Mouse (Mus musculus): ENCODE results near the gene Ccnj.

Ccnj gene

GRCm38 (mm10) chr19:40849391-40849790 lies 18.3 kb downstream of the Ccnj start:
- no peak for DNase-seq

DNA sequence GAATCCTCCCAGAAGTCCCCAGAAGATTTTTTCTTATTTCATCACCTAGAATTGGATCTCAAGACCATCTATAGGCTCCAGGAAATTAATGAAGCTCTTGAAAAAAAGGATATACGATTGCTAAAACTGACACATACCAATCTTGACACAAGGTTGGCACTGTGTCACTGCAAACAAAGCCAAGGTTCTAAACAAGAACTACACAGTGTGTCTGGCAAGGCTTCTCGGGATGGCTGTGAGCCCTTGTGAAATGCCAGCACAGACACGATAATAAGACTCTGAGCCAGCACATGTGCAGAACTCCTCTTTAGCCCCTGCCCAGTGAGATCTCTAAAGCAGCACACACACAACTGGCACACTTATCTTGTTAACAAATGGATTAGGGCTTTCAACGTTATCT lies 28.5 kb downstream of the Ccnj start:
- peak; percentile 45 to 62 for DNase-seq

DNA sequence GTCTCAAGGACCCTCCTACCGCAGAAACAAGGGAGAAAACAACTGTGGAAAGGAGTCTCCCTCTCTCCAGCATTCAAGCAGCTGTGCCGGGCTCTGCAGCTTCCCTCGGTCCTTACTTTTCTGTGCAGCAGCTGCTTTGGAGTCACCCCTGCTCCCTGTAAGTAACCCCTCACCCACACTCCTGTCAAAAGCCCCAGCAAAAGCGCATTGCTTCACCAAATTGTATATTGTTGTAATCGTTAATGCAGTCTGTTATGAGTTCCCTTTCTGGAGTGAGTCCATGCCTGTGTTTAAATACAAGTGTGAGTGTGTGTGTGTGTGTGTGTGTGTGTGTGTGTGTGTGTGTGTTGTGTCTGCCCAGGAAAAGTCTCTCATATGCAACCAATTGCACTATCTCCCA lies 37.2 kb downstream of the Ccnj start:
- DNase-seq = no peak

- DNase-seq = no peak
These were observed 38.5 kb downstream of the Ccnj start for GRCm38 (mm10) chr19:40869425-40870105.

GRCm38 (mm10) chr19:40872955-40873665 lies 42.0 kb downstream of the Ccnj start:
- DNase-seq = peak; percentile 95 to 96

- no peak for DNase-seq
These were observed 50.6 kb downstream of the Ccnj start for GRCm38 (mm10) chr19:40881700-40882099.

- DNase-seq = no peak
These were observed 57.8 kb downstream of the Ccnj start for GRCm38 (mm10) chr19:40888887-40889286.

DNA sequence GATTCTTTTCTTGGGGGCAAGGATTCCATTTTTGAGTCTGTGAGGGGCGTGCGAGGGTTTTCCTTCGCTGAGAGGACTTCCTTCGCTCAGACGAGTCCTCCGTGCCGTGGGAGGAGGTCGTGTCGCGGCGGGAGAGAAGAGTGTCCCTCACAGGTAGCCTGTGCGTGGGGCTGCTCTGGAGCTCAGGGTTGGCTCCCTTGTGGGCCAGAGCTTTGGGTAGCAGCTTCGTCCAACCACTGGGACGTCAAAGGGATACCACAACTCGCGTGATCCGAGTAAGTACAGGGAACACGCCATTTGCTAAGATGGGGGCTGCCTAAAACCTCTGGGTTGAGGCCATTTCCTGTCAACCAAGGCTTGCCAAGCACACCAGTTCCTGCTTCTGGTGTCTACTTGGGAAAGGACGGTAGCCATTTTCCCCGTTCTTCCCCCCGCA lies 63.0 kb downstream of the Ccnj start:
- DNase-seq = no peak

- peak; percentile 94 to 95 for DNase-seq
These were observed 63.7 kb downstream of the Ccnj start, which contains the start of gene Zfp518a for GRCm38 (mm10) chr19:40894519-40895392. Zfp518a (plus strand) TSS chr19:40894705.

DNA sequence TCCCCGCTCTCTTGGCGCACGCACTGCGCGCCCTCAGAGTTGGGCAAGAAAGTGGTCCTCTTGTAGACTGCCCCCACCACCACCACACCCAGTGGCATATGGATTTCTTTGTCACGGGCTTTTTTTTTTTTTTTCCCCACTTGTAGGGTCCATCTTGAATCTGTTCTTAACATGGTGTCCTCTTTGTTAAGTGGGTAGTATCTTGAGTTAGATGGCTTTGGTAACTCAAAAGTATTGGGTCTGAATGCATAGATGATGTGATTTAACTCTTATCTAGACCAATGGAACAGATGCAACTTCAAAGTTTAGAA lies 64.3 kb downstream of the Ccnj start:
- no peak for DNase-seq

Measured in cerebellum, postnatal 25 days (tissue).